Mouse (Mus musculus) thymus, postnatal 0 days (tissue): ENCODE measurements around the gene Grip2. TPM values are rescaled to one million over a fixed set of nuclear protein-coding genes. Genes with fewer than 3 reads are reported as not detected.

ENCODE experiments used
- DNase-seq: peaks from one replicate; pipeline ENCODE4 v3.0.0-alpha.2; 2015; ENCODE audit warnings: low spot score
- polyA plus RNA-seq: library from polyadenylated mRNA; unstranded; fragments of >200 nt; fragmentation: Nextera tagmentation; extraction: Ambion mirVana; gene quantifications from 2 replicates; pipeline ENCODE4 v1.2.1, GENCODE M21; 2015

Grip2 gene
- polyA plus RNA-seq, 1 experiment from 2014 or later = 0.05 TPM

DNA sequence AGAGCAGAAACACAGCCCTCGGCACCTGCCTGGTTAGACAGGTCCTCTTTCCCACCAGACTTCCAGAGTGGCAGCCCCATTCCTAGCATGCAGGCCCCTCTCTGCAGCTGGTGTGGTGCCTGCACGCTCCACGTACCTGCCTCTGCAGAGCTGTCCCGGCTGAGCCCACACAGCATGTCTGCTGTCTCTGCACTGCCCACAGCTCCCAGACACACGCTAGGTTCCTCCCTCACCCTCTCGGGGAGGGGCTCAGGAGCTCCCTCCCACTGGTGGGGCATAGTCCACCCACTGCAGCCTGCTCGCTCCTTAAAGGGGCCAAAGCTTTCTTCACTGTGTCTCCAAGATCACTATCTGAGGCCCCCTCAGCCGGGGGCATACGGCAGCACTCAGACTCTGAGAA, 31.0 kb downstream of the Grip2 start:
- DNase-seq = no peak

DNA sequence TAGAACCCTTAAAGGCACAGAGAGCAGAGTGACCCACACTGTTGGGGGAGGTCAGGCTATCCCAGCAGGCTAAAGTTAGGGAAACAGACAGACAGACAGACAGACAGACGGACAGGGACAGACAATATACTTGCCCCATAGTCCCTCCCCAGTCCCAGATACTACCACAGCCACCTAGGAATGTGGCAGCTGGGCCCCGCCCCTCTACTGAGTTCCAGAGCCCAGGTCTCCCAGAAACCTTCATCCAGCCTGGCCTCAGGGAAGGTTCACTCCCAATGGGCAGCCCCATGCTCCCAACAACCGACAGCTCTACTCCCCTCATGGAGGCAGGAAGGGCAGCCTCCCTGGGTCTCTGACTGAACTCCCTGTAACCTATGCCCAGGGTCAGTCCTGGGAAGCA, 31.4 kb downstream of the Grip2 start:
- no peak for DNase-seq

DNA sequence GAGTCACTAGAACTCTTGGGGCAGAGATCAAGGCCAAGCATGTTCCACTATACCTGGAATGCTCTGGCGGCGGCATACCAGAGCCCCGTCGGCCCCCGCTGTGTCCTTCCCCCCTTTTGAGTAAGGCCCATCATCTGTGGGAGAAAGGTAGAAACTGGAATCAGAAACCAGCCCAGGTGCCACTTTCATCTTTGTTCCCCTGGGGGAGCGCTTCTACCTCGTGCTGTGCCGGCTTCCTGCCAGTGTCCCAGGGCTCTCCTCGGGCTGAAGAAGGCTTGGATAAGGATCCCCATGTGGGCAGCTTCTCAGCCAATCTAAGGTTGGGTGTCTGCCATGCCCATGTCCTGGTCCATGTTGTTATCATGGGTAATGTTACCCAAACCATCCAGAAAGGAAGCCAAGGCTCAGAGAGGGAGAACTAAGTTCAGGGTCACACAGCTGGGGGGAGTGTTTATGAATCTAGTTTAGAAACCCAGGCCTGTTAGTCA, 38.7 kb downstream of the Grip2 start:
- DNase-seq = no peak

DNA sequence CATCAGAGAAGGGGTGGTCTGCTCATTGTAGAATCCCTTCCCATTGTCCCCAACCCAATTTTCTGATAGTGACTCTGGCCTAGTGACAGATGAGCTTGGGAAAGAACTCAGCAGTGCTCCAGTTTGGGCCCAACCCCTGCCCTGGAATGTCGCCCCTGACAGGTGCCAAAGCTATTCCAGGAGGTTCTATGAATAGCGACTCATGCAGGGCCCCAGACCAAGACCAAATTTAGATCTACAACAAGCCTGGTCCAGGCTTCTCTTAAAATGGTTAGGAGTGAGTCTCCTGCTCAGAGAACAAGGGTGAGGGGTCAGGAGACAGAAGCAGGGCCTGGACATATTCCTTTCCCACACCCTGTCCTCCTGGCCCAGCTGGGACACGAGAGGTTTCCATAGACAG, 42.0 kb downstream of the Grip2 start:
- DNase-seq = no peak

DNA sequence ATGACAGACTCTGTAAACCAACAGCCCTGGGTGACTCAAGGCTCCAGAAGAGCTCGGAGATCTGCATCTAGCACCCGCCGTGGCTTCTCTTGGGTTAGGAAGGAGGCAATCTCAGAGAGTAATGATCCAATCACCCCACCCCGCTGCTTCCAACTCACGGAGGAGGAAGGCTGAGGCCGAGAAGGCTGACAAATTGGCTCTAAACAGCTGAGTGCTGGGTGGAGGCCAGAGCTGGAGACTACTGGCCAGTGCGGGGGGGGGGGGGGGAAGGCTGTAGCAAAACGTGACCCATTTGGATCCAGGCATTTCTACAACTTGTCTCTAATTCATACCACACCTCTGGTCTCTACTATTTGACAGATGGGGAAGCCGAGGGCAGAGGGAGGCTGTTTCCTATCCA, 47.8 kb downstream of the Grip2 start:
- DNase-seq = no peak

DNA sequence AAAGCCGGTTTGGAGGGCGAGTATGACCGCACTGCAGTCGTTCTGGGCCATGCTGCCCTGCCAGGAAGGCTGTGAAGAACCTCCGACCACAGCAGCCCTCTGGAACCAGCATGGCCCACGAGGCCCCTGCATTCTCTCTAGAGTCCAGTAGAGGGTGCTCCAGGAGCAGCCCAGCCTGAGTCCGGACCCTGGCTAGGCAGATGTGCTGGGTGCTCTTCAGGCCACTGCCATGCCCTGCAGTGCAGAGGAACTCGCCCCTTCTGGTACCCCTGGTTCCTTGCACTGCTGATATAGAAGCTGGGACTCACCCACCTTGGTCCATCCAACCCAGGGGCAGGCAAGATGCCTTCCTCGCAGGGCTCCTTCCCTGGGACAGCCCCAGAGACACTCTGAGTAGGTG, 50.5 kb downstream of the Grip2 start:
- peak; percentile 35 for DNase-seq

DNA sequence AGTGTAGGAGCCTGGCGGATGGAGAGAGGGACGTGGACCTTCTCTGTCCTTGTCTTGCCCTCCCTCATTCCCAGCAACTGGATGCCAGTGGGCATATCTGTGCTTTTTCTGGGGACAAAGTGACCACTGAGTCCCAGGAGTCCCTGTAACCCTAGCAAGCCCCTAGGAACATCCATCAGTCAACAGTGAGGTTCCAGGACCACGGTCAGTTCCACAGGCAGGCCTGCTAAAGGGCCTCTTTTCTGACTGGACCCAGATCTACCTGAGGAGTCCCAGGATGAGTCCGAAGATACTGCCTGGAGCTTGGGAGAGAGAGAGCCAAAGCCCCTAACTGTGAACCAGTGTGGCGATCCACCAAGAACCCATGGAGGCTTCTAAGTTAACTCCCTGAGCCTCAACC, 53.1 kb downstream of the Grip2 start:
- DNase-seq = no peak

DNA sequence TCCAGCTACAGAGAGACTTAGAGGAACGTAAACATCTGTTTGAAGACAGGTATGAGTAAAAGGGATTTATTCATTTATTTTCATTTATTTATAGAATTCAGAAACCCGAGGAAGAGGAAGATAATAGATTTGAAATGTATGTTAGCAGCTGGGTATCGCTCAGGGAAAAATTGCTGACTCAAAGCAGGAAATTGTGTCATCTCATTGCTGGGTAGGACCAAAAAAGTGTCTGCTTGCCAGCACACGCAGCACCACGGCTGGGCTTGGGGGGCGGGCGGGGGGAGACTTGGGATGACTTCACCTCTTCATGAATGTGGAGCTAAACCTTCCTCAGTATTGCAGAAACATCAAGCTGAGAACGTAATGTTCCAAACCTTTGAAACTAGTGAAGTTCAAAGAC, 59.5 kb downstream of the Grip2 start:
- no peak for DNase-seq

DNA sequence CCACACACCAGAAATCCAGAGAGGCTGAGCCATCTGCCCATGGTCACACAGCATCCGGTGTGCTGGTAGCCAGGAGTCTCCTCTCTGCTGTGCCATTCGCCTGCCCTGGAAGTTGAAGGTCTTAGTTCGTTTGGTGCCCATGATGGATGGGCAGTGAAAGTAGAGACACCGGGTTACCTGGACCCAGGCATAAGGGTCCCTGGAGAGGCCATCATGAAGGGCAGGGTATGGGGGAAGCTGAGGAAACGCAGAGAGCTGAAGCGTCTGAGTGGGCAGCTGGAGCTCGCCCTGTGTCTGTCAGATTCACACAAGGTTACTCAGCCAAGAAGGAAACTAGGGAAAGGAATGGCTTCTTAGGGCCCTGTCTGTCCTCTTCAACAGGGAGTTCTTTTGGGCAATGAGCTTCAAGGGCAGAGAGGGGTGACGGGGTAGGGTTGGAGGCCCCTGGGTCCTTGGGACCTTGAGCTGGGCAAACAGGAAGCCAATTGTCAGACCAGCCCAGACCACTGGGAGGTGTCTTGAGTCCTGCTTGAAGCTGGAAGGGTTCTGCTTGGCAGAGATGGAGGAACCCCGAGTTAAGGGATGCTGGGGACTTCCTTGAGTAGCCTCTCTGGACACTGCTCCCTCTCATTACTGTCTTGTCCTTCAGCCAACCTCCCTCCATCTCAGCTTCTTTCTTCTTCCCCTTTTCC, 64.9 kb downstream of the Grip2 start:
- DNase-seq = no peak

DNA sequence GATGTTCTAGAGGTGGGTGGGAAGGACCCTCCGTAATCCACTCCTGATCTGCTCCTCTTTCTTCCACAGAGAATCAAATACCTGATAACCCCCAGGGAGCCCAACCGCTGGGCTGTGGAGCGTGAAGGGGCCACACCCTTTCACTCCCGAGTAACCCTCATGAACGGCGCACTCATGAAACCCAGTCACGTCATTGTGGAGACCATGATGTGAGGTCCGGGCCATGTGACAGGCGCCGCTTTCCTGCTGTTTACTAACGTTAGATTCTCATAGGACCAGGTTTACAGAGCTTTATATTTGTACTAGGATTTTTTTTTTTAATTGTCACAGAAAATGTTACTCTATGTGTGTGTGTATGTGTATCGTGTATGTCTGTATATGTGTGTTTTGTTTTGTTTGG, 72.2 kb downstream of the Grip2 start:
- no peak for DNase-seq

DNA sequence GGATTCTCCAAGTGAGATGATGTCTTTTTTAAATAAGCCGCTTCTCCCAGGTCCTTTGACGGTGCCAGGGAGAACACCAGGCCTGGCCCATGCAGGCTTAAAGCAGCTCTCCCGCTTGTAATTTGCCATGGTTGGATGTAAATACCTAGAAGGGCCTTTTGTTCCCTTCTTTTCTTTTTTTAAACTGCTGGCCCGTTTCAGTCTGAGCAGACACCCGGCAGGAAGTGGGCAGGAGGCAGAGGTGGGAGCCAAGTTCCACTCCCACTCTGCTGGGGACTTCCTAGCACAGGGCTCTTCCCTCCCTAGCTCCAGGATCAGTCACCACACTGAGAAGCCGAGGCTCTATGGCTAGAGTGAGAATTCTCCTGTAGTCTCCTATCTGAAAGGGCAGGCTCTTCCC, 73.0 kb downstream of the Grip2 start:
- no peak for DNase-seq

DNA sequence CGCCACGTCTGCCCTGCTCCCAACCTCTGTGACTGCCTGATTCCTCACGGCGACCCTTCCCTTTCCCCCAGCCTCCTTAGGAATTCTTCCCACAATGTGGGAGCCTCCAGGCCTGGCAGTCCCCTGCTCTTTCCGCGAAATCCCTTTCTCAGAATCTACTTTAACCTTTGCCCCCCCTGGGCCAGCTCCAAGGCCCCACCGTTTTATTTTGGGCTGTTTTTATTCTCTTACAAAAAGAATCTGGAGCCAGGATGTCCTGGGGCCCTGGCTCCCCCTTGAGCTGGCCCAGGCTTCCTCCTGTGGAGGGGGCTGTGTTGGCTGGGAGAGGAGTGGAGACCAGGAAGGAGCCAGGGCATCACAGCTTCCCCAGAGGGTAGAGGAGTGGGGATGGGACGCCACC, 74.2 kb downstream of the Grip2 start:
- no peak for DNase-seq

DNA sequence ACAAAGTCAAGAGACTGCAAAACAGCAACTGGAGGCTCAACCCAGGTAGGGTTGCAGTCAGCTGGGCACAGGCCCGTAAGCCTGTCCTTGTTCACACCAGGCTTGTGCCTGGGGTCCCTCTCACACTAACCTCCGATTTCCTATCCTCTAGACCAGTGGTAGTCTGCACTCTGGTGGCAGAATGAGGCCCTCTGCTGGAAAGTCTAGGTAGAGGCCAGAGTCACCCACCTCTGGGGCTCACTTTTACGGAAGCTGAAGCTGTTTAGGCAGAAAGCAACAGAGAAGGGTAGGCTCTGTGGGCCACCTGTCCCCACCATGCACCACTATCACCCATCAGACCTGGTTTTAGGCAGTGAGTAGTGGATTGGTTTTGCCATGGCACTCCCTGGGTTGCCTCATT, 76.1 kb downstream of the Grip2 start:
- peak; percentile 28 for DNase-seq

DNA sequence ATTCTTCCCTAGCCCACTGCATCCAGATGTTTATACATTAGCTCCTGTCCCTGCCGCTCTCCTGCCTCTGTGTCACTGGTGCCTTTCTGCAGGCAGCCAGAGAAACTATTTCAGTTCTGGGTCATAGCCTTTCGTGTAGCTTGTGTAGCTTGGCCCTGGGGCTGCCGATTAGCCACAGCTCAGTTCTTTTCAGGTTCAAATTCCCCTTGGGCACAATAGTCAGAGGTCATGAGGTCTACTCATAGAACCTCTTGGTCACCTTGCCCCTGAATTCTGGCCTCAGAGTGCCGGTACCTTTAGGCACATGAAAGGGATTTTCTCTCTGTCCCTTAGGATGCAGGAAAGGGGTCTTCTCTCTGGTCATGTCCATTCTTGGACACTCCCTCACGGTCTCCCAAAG, 80.3 kb downstream of the Grip2 start:
- no peak for DNase-seq

DNA sequence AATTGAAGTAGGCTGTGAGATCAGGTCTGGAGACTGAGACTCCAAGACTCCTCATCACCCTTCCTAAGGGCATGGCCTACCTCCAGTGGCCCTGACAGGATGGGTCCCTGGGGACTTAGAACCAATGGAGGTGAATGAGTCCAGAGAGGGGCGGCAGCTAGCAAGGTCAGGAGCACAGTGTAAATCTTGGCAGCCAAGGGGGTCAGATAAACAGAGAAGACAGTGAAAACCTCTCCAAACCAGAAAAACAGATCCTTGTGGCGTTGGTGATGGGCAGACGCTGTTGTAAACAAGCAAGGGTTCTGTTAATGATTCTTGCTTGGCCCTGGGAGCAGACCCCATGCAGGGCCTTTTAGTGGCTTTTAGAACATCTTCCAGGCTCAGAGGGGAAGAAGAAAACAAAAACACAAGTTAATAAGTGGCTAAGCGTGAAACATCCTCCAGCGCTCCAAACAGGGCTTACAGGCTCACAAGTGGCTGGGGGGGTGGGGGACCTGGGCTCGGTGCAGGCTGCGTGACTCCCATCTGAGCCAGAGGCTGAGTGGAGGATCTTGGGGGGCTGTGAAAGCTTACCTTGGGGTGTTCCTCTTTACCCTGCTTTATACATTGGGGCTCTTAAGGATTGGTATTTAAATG, 81.0 kb downstream of the Grip2 start:
- no peak for DNase-seq

DNA sequence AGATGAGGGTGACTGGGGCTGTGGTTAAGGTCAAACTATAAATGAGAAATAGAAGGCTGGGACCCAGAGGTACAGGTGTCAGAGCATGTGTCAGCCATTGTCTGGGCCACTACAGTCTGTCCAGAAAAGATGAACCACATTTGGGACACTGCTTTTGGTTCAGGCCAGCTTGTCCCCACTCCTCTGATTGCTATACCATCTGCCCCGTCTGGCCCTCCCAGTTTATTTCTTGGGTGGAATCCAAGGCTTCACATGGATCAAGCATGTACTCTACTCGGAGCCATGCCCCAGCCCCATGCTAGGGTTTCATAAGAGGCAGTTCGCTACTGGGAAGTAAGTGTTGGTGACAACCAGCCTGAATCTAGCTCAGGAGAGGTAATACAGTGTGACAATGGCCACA, 81.8 kb downstream of the Grip2 start:
- DNase-seq = no peak

DNA sequence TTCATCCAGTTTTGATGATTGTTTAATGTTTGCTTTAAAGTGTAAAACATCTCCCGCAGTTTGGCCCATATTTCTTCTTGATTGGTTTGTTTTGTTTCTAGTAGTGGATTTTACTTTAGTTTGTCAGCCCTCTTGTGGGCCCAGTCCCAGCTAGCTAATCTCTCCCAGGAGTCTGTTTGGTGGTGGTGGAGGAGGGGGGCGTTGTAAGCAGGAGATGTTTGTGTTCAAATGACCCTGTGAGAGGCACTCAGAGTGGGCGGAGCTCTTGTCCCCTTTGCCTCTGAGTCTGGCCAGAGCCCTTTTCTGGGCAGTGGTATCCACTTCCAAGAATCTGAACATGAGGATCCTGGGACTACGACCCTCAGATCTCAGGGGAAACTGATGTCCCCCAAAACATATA, 83.2 kb downstream of the Grip2 start:
- DNase-seq = no peak

DNA sequence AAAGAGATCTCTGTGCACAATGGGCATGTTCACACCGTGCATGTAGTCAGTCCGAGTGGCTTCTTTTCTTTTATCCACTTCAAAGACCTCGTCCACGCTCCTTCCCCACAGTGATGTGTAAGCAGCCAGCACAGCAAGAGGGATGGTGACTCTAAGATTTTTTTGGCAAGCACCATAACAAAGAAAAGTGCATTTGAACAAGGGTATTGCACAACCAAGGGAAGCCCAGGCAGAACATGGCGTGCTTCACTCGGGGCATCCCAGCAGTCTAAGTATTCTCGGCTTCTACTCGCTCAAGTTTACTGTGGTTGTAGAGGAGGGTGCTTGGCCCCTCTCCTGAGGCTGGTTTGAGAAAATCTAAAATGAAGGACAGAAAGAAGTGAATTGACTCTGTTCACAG, 84.1 kb downstream of the Grip2 start:
- DNase-seq = no peak

DNA sequence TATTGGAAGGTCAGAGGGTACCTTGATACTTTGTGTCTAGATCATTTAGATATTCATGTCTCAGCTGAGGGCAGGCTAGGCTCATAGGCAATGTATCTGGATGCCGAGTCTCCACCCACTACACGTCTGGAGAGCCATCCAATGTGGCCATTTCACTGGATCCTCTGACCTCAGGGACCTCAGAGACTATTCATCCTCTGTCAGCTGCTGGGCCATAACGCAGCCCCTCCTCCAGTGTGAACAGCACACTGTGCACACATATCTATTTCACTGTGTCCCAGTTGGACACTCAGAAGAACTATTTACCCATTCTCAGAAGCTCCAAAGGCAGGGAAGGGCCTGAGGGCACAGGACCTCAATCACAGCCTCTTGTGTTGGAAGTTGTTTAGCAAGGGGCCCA, 84.6 kb downstream of the Grip2 start:
- no peak for DNase-seq

DNA sequence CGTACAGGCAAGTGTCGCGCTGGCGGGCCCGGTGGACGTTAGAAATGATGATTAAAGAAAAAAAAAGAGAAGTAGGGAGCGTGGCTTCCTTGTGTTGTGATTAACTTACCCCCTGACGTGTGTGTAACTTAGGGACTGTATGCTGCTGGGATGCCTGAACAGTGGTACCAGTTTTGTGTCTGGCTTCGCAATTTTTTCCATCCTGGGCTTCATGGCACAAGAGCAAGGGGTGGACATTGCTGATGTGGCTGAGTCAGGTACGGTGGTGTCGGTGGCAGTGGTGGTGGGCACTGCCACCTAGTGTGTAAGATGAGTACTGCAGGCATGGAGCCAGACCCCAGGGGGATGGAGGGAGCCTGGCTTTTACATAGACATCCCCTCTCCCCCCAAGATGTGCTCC, 86.0 kb downstream of the Grip2 start:
- peak; percentile 52 for DNase-seq

DNA sequence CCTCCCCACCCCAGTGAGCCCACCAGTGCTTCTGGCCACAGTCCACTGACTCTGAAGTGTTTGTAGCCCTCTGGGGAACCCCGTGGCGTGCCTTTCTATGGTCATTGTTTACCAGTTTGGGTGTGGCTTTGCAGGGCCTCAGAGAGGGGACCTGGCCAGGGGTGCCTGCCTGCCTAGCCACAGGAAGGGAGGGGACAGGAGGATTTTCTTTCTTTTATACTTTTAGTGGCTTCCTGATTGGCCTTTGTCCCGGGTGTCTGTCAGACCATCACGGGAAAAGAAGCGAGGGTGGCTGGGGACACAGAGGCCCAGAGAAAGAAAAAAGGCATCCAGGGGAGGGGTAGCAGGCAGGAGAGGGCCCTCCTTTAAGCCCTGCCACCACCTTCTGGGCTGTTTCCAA, 89.0 kb downstream of the Grip2 start:
- DNase-seq = no peak

DNA sequence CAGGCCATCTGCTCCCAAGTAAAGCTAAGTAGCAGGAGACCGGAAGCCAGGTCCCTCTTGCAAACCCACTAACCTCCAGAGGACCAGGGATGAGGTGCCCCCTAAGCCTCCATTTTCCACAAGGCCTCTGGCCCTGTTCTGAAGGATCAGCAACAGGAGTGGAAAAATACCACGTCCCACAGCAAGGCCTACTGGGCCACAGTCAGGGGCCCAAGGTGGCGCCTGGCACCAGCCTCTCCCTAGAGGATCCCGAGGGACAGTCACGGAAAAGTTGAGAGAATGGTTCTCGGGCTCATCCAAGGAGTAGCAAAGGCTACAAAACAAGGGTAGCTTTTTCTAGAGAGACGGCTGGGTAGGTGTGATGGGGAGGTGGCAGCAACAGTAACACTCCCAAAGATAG, 89.6 kb downstream of the Grip2 start:
- DNase-seq = no peak

DNA sequence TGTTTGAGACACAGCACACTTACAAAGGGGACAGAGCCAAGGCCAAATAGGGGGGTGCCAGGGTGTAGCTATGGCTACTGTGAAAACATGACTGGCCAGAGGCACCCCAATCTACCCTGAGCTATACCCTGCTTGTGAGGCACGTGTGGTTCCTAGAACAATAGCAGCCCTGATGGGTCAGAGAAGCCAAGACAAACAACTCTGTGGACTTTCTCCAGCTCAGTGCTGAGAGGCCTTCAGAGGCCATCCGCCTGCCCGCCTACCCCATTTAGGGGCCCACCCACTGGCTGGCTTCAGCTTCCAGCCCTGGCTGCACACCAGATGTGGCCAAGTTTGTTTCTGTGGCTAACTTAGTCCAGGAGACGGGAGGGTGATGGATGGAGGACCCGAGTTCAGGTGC, 90.6 kb downstream of the Grip2 start:
- no peak for DNase-seq
